ENCODE assay signal across 18 mouse cellular contexts in genomic region chr17:32263672-32264071, GRCm38 (mm10). TPM values are rescaled to one million over a fixed set of nuclear protein-coding genes. Genes with fewer than 3 reads are reported as not detected.
DNase-seq lines count a peak whose midpoint lies in the region; ATAC-seq and TF ChIP-seq lines count a peak whose summit lies in the region.
"Had no signal": no experiment of that assay in that cellular context is flagged by ENCODE, and none has a peak within 500 bp of the region (broad histone marks: within the 10 kb centered on the region; RNA-seq: fewer than 3 reads in every experiment).

No protein-coding gene starts in this region.

- WGBS in forebrain, embryonic 16.5 days, result 66% methylated on average over 2 of the region's 2 CpGs
- WGBS in forebrain, embryonic 12.5 days, result 95% methylated on average over 2 of the region's 2 CpGs
- 69% methylated on average over 2 of the region's 2 CpGs for WGBS in limb, embryonic 14.5 days
- WGBS in limb, embryonic 10.5 days, result 93% methylated on average over 2 of the region's 2 CpGs

- no peak overlapping the region for H3K9ac ChIP-seq in forebrain, embryonic 16.5 days (replicated peaks; ENCODE audit: low read depth, low read length)
- H3K9ac ChIP-seq in forebrain, embryonic 12.5 days, result no peak overlapping the region
- H3K9ac ChIP-seq in limb, embryonic 14.5 days (ENCODE audit: low read depth, low read length, severe bottlenecking), result no peak overlapping the region
- H3K9ac ChIP-seq: limb, embryonic 13.5 days; midbrain, embryonic 13.5 days had no signal

- no peak for TF ChIP-seq POLR2A in limb, embryonic 14.5 days (IDR thresholded peaks at IDR 0.05; ENCODE audit: borderline replicate concordance, extremely low read depth, insufficient read depth, insufficient read length)
- TF ChIP-seq POLR2A in brain, embryonic 14.5 days (IDR thresholded peaks at IDR 0.05; ENCODE audit: borderline replicate concordance, extremely low read depth, insufficient read depth, insufficient read length, poor library complexity, severe bottlenecking), result no peak

- no peaks in the 10 kb centered on the region for H3K36me3 ChIP-seq in forebrain, embryonic 16.5 days (ENCODE audit: control insufficient read depth, insufficient read depth)
- H3K36me3 ChIP-seq in forebrain, embryonic 12.5 days (replicated peaks), result no peaks in the 10 kb centered on the region
- H3K36me3 ChIP-seq in limb, embryonic 14.5 days (ENCODE audit: control insufficient read depth, insufficient read depth, low read length), result no peaks in the 10 kb centered on the region
- H3K36me3 ChIP-seq in limb, embryonic 10.5 days, result peaks cover 36% of the 10 kb centered on the region
- H3K36me3 ChIP-seq: midbrain, embryonic 13.5 days had no signal

- no peak overlapping the region for H3K4me2 ChIP-seq in forebrain, embryonic 16.5 days (ENCODE audit: low read length)
- H3K4me2 ChIP-seq in forebrain, embryonic 12.5 days, result no peak overlapping the region
- no peak overlapping the region for H3K4me2 ChIP-seq in limb, embryonic 14.5 days (replicated peaks; ENCODE audit: low read depth, low read length, severe bottlenecking)
- H3K4me2 ChIP-seq: limb, embryonic 13.5 days; midbrain, embryonic 13.5 days had no signal

- TF ChIP-seq CTCF in brain, embryonic 14.5 days (IDR thresholded peaks at IDR 0.05; ENCODE audit: borderline replicate concordance, extremely low read depth, insufficient read depth, insufficient read length), result no peak

- ATAC-seq in forebrain, embryonic 16.5 days, result peak; percentile 46
- no peak for ATAC-seq in forebrain, embryonic 12.5 days (ENCODE audit: low FRiP score)
- no peak for ATAC-seq in limb, embryonic 14.5 days (ENCODE audit: low FRiP score, low read depth)
- ATAC-seq: midbrain, embryonic 13.5 days; Patski had no signal

- peak; percentile 56 for DNase-seq in limb, embryonic 14.5 days (ENCODE audit: low spot score)
- DNase-seq in limb, embryonic 10.5 days (ENCODE audit: low spot score), result no peak
- peak; percentile 78 for DNase-seq in brain, embryonic 14.5 days (ENCODE audit: low read depth)
- DNase-seq in fibroblast of lung, adult 2 months (ENCODE audit: low read depth), result peak; percentile 83
- no peak for DNase-seq in spleen, postnatal 10 days (ENCODE audit: low spot score in 2 of 2)
- no peak for DNase-seq in heart, postnatal 4 days
- DNase-seq: heart, adult 2 months; lung, adult 18-20 months; lung, postnatal 4 days; right cerebral cortex, postnatal 25 days; thymus, postnatal 4 days had no signal

- H3K27me3 ChIP-seq in forebrain, embryonic 16.5 days (replicated peaks; ENCODE audit: control insufficient read depth, insufficient read depth, low read length), result no peaks in the 10 kb centered on the region
- no peaks in the 10 kb centered on the region for H3K27me3 ChIP-seq in forebrain, embryonic 12.5 days
- no peaks in the 10 kb centered on the region for H3K27me3 ChIP-seq in limb, embryonic 14.5 days (ENCODE audit: control insufficient read depth, insufficient read depth, low read length)
- no peaks in the 10 kb centered on the region for H3K27me3 ChIP-seq in limb, embryonic 10.5 days (ENCODE audit: low read depth, poor library complexity, severe bottlenecking)
- H3K27me3 ChIP-seq: CH12.LX; limb, embryonic 13.5 days; midbrain, embryonic 13.5 days; Patski had no signal

- no peaks in the 10 kb centered on the region for H3K9me3 ChIP-seq in forebrain, embryonic 16.5 days (ENCODE audit: control insufficient read depth, low read length)
- no peaks in the 10 kb centered on the region for H3K9me3 ChIP-seq in forebrain, embryonic 12.5 days
- H3K9me3 ChIP-seq in limb, embryonic 14.5 days (ENCODE audit: control insufficient read depth, low read length), result no peaks in the 10 kb centered on the region
- no peaks in the 10 kb centered on the region for H3K9me3 ChIP-seq in limb, embryonic 10.5 days (replicated peaks)
- H3K9me3 ChIP-seq: limb, embryonic 13.5 days; midbrain, embryonic 13.5 days had no signal

- peaks cover 21% of the 10 kb centered on the region for H3K4me1 ChIP-seq in forebrain, embryonic 16.5 days (replicated peaks; ENCODE audit: control insufficient read depth, insufficient read depth, low read length)
- H3K4me1 ChIP-seq in forebrain, embryonic 12.5 days, result peaks cover 1% of the 10 kb centered on the region; the same call in 1 of the 2 replicates
- H3K4me1 ChIP-seq in limb, embryonic 14.5 days (ENCODE audit: control insufficient read depth, insufficient read depth, low read length), result no peaks in the 10 kb centered on the region; the same call in 1 of the 2 replicates
- H3K4me1 ChIP-seq in limb, embryonic 10.5 days, result no peaks in the 10 kb centered on the region
- H3K4me1 ChIP-seq: limb, embryonic 13.5 days had no signal

- H3K27ac ChIP-seq in forebrain, embryonic 16.5 days (ENCODE audit: low read length), result no peak overlapping the region
- no peak overlapping the region for H3K27ac ChIP-seq in forebrain, embryonic 12.5 days
- H3K27ac ChIP-seq in limb, embryonic 14.5 days (replicated peaks; ENCODE audit: low read depth, low read length), result no peak overlapping the region
- no peak overlapping the region for H3K27ac ChIP-seq in limb, embryonic 10.5 days
- H3K27ac ChIP-seq: heart, adult 2 months; left cerebral cortex, adult 2 months; limb, embryonic 13.5 days; midbrain, embryonic 13.5 days had no signal

- H3K4me3 ChIP-seq in forebrain, embryonic 16.5 days (replicated peaks; ENCODE audit: low read length), result no peak overlapping the region
- no peak overlapping the region for H3K4me3 ChIP-seq in forebrain, embryonic 12.5 days (replicated peaks)
- H3K4me3 ChIP-seq in limb, embryonic 14.5 days (replicated peaks; ENCODE audit: low read length), result no peak overlapping the region
- no peak overlapping the region for H3K4me3 ChIP-seq in limb, embryonic 10.5 days
- H3K4me3 ChIP-seq: heart, adult 2 months; left cerebral cortex, adult 2 months; limb, embryonic 13.5 days; midbrain, embryonic 13.5 days had no signal

RNA-seq across cellular contexts. Expression of gene Brd4, which starts 20.9 kb away (rescaled TPM):
- polyA plus RNA-seq in forebrain, embryonic 16.5 days (2015; fragmentation: Nextera tagmentation; extraction: Ambion mirVana), result 82.2 and 83.8 TPM in 2 replicates
- 103 and 112 TPM in 2 replicates for polyA plus RNA-seq in forebrain, embryonic 12.5 days (2016; fragmentation: Nextera tagmentation; extraction: Ambion mirVana)
- polyA plus RNA-seq in limb, embryonic 14.5 days (2012; rRNA removed), result 75.6 and 80.0 TPM in 2 replicates
- polyA plus RNA-seq in limb, embryonic 14.5 days (2014; fragmentation: Nextera tagmentation; extraction: Ambion mirVana), result 97.3 and 117 TPM in 2 replicates
- polyA plus RNA-seq in limb, embryonic 10.5 days (2016; fragmentation: Nextera tagmentation; extraction: Ambion mirVana), result 132 and 134 TPM in 2 replicates
- 31.1 and 85.6 TPM in 2 replicates for polyA plus RNA-seq in brain, embryonic 14.5 days (2012; rRNA removed)
- 10 to 100 TPM; 80.4 to 81.7 TPM for total RNA-seq in heart, postnatal 4 days (2021)

RNA-seq across cellular contexts. Expression of gene Akap8, which starts 57.4 kb away (rescaled TPM):
- 112 and 123 TPM in 2 replicates for polyA plus RNA-seq in forebrain, embryonic 16.5 days (2015; fragmentation: Nextera tagmentation; extraction: Ambion mirVana)
- polyA plus RNA-seq in forebrain, embryonic 12.5 days (2016; fragmentation: Nextera tagmentation; extraction: Ambion mirVana), result 143 and 145 TPM in 2 replicates
- 108 and 110 TPM in 2 replicates for polyA plus RNA-seq in limb, embryonic 14.5 days (2012; rRNA removed)
- 36.9 and 46.9 TPM in 2 replicates for polyA plus RNA-seq in limb, embryonic 14.5 days (2014; fragmentation: Nextera tagmentation; extraction: Ambion mirVana)
- 142 and 157 TPM in 2 replicates for polyA plus RNA-seq in limb, embryonic 10.5 days (2016; fragmentation: Nextera tagmentation; extraction: Ambion mirVana)
- polyA plus RNA-seq in brain, embryonic 14.5 days (2012; rRNA removed), result 103 and 120 TPM in 2 replicates
- total RNA-seq in heart, postnatal 4 days (2021), result 10 to 100 TPM; 68.8 to 78.1 TPM

Comparison
In these comparisons a context has a peak if more than half of its experiments do, and no peak if none do; other contexts are left out.
1. DNase-seq: peak in limb, embryonic 14.5 days (single experiment), brain, embryonic 14.5 days (single experiment) and fibroblast of lung, adult 2 months (single experiment); none in limb, embryonic 10.5 days (single experiment), spleen, postnatal 10 days (0 of 2) and heart, postnatal 4 days (single experiment).